Mouse (Mus musculus) layer of hippocampus, adult 2 months (tissue): ENCODE measurements around the gene Crhbp. TPM values are rescaled to one million over a fixed set of nuclear protein-coding genes. Genes with fewer than 3 reads are reported as not detected.

Source experiments
- DNase-seq, 2 experiments: peaks; one replicate each; pipeline ENCODE4 v3.0.0; 2022; ENCODE audit warnings: low spot score in 2 of 2
- H3K27ac ChIP-seq: fragments of 200-600 bp; 2 replicates; pipeline ENCODE4 v1.8.1; 2022
- H3K4me3 ChIP-seq: fragments of 200-600 bp; 2 replicates; pipeline ENCODE4 v1.8.1; 2022; ENCODE audit warnings: mild to moderate bottlenecking
- CTCF ChIP-seq: fragments of 200-600 bp; conservative IDR thresholded peaks from 2 replicates; pipeline ENCODE4 v1.8.1; 2022; ENCODE audit warnings: antibody characterized with exemption, mild to moderate bottlenecking, moderate library complexity
- total RNA-seq, 2 experiments: library from RNA; stranded (reverse); gene quantifications; 2 replicates each; pipeline ENCODE4 v1.2.3; 2021

Gene Crhbp
- total RNA-seq, 2 experiments from 2014 or later, result 19.9 to 20.9 TPM

GRCm38 (mm10) chr13:95388226-95388625, 56.5 kb downstream of the Crhbp start:
- H3K4me3 ChIP-seq, result no peak overlapping the region
- no peak overlapping the region for H3K27ac ChIP-seq
- DNase-seq, result no peak
- no peak for TF ChIP-seq CTCF

GRCm38 (mm10) chr13:95382418-95382817, 62.3 kb downstream of the Crhbp start:
- Histone ChIP-seq H3K27ac (no peak overlapping the region), H3K4me3 (no peak overlapping the region)
- TF ChIP-seq CTCF, result no peak
- DNase-seq, result no peak

Other genes with a start within 250 kb of the Crhbp start
- 100 to 1,000 TPM; 114 to 120 TPM for gene Pde8b, start 194.6 kb downstream of the Crhbp start, total RNA-seq
- 10 to 100 TPM; 14.0 to 16.5 TPM for gene Zbed3, start 121.3 kb downstream of the Crhbp start, total RNA-seq
- 10 to 100 TPM; 46.4 to 51.4 TPM for gene Aggf1, start 69.6 kb downstream of the Crhbp start, total RNA-seq
- not detected for gene S100z, start 33.8 kb upstream of the Crhbp start, total RNA-seq
- gene F2rl1, start 80.3 kb upstream of the Crhbp start, total RNA-seq, result under 1 TPM; 0.17 to 0.18 TPM
- 1 to 10 TPM; 4.6 to 5.7 TPM for gene F2r, start 173.6 kb upstream of the Crhbp start, total RNA-seq